Mouse (Mus musculus): ENCODE measurements around the gene St6gal1. TPM values are rescaled to one million over a fixed set of nuclear protein-coding genes. Genes with fewer than 3 reads are reported as not detected.
"Not testable (repeated sequence)": the region's sequence is repeated elsewhere in the genome, so short reads cannot be mapped to it uniquely, and the experiment has no call there.

Gene St6gal1
- 25.9 and 26.0 TPM in 2 replicates for polyA plus RNA-seq (2015; fragmentation: Nextera tagmentation; extraction: Ambion mirVana)

GRCm38 (mm10) chr16:23224671-23225068 lies at the start of gene St6gal1:
Gene St6gal1 (plus strand): TSS chr16:23224740.
- H3K4me2 ChIP-seq (replicated peaks; ENCODE audit: low read depth, low read length) = peak within 1 kb of the TSS; percentile 80
- 0% methylated on average over 20 of the region's 20 CpGs for WGBS
- H3K4me1 ChIP-seq (ENCODE audit: insufficient read depth, low read length) = peaks cover 37% of the 10 kb centered on the region
- H3K4me3 ChIP-seq (ENCODE audit: low read length) = peak within 1 kb of the TSS; percentile 76
- H3K9me3 ChIP-seq (ENCODE audit: low read length) = no peaks in the 10 kb centered on the region
- ATAC-seq (ENCODE audit: low FRiP score, low TSS enrichment) = peak; percentile 62
- H3K9ac ChIP-seq (replicated peaks; ENCODE audit: low read length) = peak within 1 kb of the TSS; percentile 92
- H3K36me3 ChIP-seq (ENCODE audit: insufficient read depth, low read length) = no peaks in the 10 kb centered on the region
- H3K27me3 ChIP-seq (ENCODE audit: insufficient read depth, low read length) = no peaks in the 10 kb centered on the region
- peak within 1 kb of the TSS; percentile 69 for H3K27ac ChIP-seq (ENCODE audit: low read length)

- no peak for ATAC-seq (ENCODE audit: low FRiP score, low TSS enrichment)
- Histone ChIP-seq H3K4me1 (ENCODE audit: insufficient read depth, low read length) (0 out of 2 replicates have a peak, but pooled peaks cover 4% of the 10 kb centered on the region), H3K4me3 (ENCODE audit: low read length) (no peak overlapping the region), H3K27me3 (ENCODE audit: insufficient read depth, low read length) (no peaks in the 10 kb centered on the region), H3K9ac (replicated peaks; ENCODE audit: low read length) (no peak overlapping the region), H3K27ac (ENCODE audit: low read length) (no peak overlapping the region), H3K36me3 (ENCODE audit: insufficient read depth, low read length) (no peaks in the 10 kb centered on the region), H3K9me3 (ENCODE audit: low read length) (0 out of 2 replicates have a peak, but pooled peaks cover 8% of the 10 kb centered on the region), H3K4me2 (replicated peaks; ENCODE audit: low read depth, low read length) (no peak overlapping the region)
- WGBS = 88% methylated on average over 5 of the region's 5 CpGs
Observed at GRCm38 (mm10) chr16:23174855-23175254, 49.7 kb upstream of the St6gal1 start.

GRCm38 (mm10) chr16:23175956-23176355 lies 48.6 kb upstream of the St6gal1 start:
- Histone ChIP-seq H3K4me2 (replicated peaks; ENCODE audit: low read depth, low read length) (no peak overlapping the region), H3K27ac (ENCODE audit: low read length) (no peak overlapping the region), H3K9ac (replicated peaks; ENCODE audit: low read length) (no peak overlapping the region), H3K36me3 (ENCODE audit: insufficient read depth, low read length) (no peaks in the 10 kb centered on the region), H3K27me3 (ENCODE audit: insufficient read depth, low read length) (no peaks in the 10 kb centered on the region), H3K4me1 (ENCODE audit: insufficient read depth, low read length) (no peaks in the 10 kb centered on the region), H3K9me3 (ENCODE audit: low read length) (0 out of 2 replicates have a peak, but pooled peaks cover 8% of the 10 kb centered on the region), H3K4me3 (ENCODE audit: low read length) (no peak overlapping the region)
- WGBS = 48% methylated on average over 3 of the region's 3 CpGs
- no peak for ATAC-seq (ENCODE audit: low FRiP score, low TSS enrichment)

GRCm38 (mm10) chr16:23177856-23178255 lies 46.7 kb upstream of the St6gal1 start:
- Histone ChIP-seq H3K4me1 (ENCODE audit: insufficient read depth, low read length) (no peaks in the 10 kb centered on the region), H3K9ac (replicated peaks; ENCODE audit: low read length) (no peak overlapping the region), H3K9me3 (ENCODE audit: low read length) (0 out of 2 replicates have a peak, but pooled peaks cover 2% of the 10 kb centered on the region), H3K27me3 (ENCODE audit: insufficient read depth, low read length) (no peaks in the 10 kb centered on the region), H3K4me2 (replicated peaks; ENCODE audit: low read depth, low read length) (no peak overlapping the region), H3K4me3 (ENCODE audit: low read length) (no peak overlapping the region), H3K27ac (ENCODE audit: low read length) (no peak overlapping the region), H3K36me3 (ENCODE audit: insufficient read depth, low read length) (no peaks in the 10 kb centered on the region)
- 95% methylated on average over 2 of the region's 2 CpGs for WGBS
- no peak for ATAC-seq (ENCODE audit: low FRiP score, low TSS enrichment)

GRCm38 (mm10) chr16:23178796-23179195 lies 45.7 kb upstream of the St6gal1 start:
- H3K4me3 ChIP-seq (ENCODE audit: low read length) = no peak overlapping the region
- H3K36me3 ChIP-seq (ENCODE audit: insufficient read depth, low read length) = no peaks in the 10 kb centered on the region
- WGBS = 83% methylated on average over 5 of the region's 5 CpGs
- no peak overlapping the region for H3K27ac ChIP-seq (ENCODE audit: low read length)
- no peaks in the 10 kb centered on the region for H3K4me1 ChIP-seq (ENCODE audit: insufficient read depth, low read length)
- H3K27me3 ChIP-seq (ENCODE audit: insufficient read depth, low read length) = no peaks in the 10 kb centered on the region
- no peak overlapping the region for H3K9ac ChIP-seq (replicated peaks; ENCODE audit: low read length)
- no peaks in the 10 kb centered on the region for H3K9me3 ChIP-seq (ENCODE audit: low read length)
- ATAC-seq (ENCODE audit: low FRiP score, low TSS enrichment) = no peak
- no peak overlapping the region for H3K4me2 ChIP-seq (replicated peaks; ENCODE audit: low read depth, low read length)

- H3K9ac ChIP-seq (replicated peaks; ENCODE audit: low read length); H3K9me3 ChIP-seq (ENCODE audit: low read length); ATAC-seq (ENCODE audit: low FRiP score, low TSS enrichment); H3K36me3 ChIP-seq (ENCODE audit: insufficient read depth, low read length); H3K4me3 ChIP-seq (ENCODE audit: low read length); H3K27me3 ChIP-seq (ENCODE audit: insufficient read depth, low read length); H3K4me2 ChIP-seq (replicated peaks; ENCODE audit: low read depth, low read length); H3K4me1 ChIP-seq (ENCODE audit: insufficient read depth, low read length); H3K27ac ChIP-seq (ENCODE audit: low read length): not testable (repeated sequence)
- 93% methylated on average over 18 of the region's 18 CpGs for WGBS
Observed at GRCm38 (mm10) chr16:23179436-23179835, 45.1 kb upstream of the St6gal1 start.

GRCm38 (mm10) chr16:23181054-23181453 lies 43.5 kb upstream of the St6gal1 start:
- Histone ChIP-seq H3K27ac (ENCODE audit: low read length) (no peak overlapping the region), H3K4me2 (replicated peaks; ENCODE audit: low read depth, low read length) (no peak overlapping the region), H3K27me3 (ENCODE audit: insufficient read depth, low read length) (no peaks in the 10 kb centered on the region), H3K4me3 (ENCODE audit: low read length) (no peak overlapping the region), H3K36me3 (ENCODE audit: insufficient read depth, low read length) (no peaks in the 10 kb centered on the region), H3K9ac (replicated peaks; ENCODE audit: low read length) (no peak overlapping the region), H3K9me3 (ENCODE audit: low read length) (no peaks in the 10 kb centered on the region), H3K4me1 (ENCODE audit: insufficient read depth, low read length) (no peaks in the 10 kb centered on the region)
- 69% methylated on average over 4 of the region's 4 CpGs for WGBS
- no peak for ATAC-seq (ENCODE audit: low FRiP score, low TSS enrichment)

GRCm38 (mm10) chr16:23181487-23181886 lies 43.1 kb upstream of the St6gal1 start:
- no peak for ATAC-seq (ENCODE audit: low FRiP score, low TSS enrichment)
- Histone ChIP-seq H3K27me3 (ENCODE audit: insufficient read depth, low read length) (no peaks in the 10 kb centered on the region), H3K4me1 (ENCODE audit: insufficient read depth, low read length) (no peaks in the 10 kb centered on the region), H3K27ac (ENCODE audit: low read length) (no peak overlapping the region), H3K36me3 (ENCODE audit: insufficient read depth, low read length) (no peaks in the 10 kb centered on the region), H3K4me3 (ENCODE audit: low read length) (no peak overlapping the region), H3K9me3 (ENCODE audit: low read length) (no peaks in the 10 kb centered on the region), H3K4me2 (replicated peaks; ENCODE audit: low read depth, low read length) (no peak overlapping the region), H3K9ac (replicated peaks; ENCODE audit: low read length) (no peak overlapping the region)
- WGBS = 78% methylated on average over 3 of the region's 3 CpGs

- WGBS = 72% methylated on average over 1 of the region's 1 CpGs
- H3K27ac ChIP-seq (ENCODE audit: low read length) = no peak overlapping the region
Observed at GRCm38 (mm10) chr16:23181942-23182597, 42.5 kb upstream of the St6gal1 start.

GRCm38 (mm10) chr16:23185824-23186223 lies 38.7 kb upstream of the St6gal1 start:
- H3K9ac ChIP-seq (replicated peaks; ENCODE audit: low read length) = no peak overlapping the region
- no peaks in the 10 kb centered on the region for H3K27me3 ChIP-seq (ENCODE audit: insufficient read depth, low read length)
- no peaks in the 10 kb centered on the region for H3K9me3 ChIP-seq (ENCODE audit: low read length)
- no peak overlapping the region for H3K4me2 ChIP-seq (replicated peaks; ENCODE audit: low read depth, low read length)
- WGBS = 88% methylated on average over 2 of the region's 2 CpGs
- H3K4me1 ChIP-seq (ENCODE audit: insufficient read depth, low read length) = no peaks in the 10 kb centered on the region
- no peak overlapping the region for H3K4me3 ChIP-seq (ENCODE audit: low read length)
- no peaks in the 10 kb centered on the region for H3K36me3 ChIP-seq (ENCODE audit: insufficient read depth, low read length)
- H3K27ac ChIP-seq (ENCODE audit: low read length) = no peak overlapping the region
- ATAC-seq (ENCODE audit: low FRiP score, low TSS enrichment) = no peak

More at GRCm38 (mm10) chr16:23181942-23182597, 42.5 kb upstream of the St6gal1 start:
- no peak for ATAC-seq (ENCODE audit: low FRiP score, low TSS enrichment)
- Histone ChIP-seq H3K27me3 (ENCODE audit: insufficient read depth, low read length) (no peaks in the 10 kb centered on the region), H3K4me1 (ENCODE audit: insufficient read depth, low read length) (no peaks in the 10 kb centered on the region), H3K9me3 (ENCODE audit: low read length) (no peaks in the 10 kb centered on the region), H3K36me3 (ENCODE audit: insufficient read depth, low read length) (no peaks in the 10 kb centered on the region), H3K4me2 (replicated peaks; ENCODE audit: low read depth, low read length) (no peak overlapping the region), H3K9ac (replicated peaks; ENCODE audit: low read length) (no peak overlapping the region), H3K4me3 (ENCODE audit: low read length) (no peak overlapping the region)
